8 mouse cellular contexts compared by ENCODE assay signal in the genomic region with DNA sequence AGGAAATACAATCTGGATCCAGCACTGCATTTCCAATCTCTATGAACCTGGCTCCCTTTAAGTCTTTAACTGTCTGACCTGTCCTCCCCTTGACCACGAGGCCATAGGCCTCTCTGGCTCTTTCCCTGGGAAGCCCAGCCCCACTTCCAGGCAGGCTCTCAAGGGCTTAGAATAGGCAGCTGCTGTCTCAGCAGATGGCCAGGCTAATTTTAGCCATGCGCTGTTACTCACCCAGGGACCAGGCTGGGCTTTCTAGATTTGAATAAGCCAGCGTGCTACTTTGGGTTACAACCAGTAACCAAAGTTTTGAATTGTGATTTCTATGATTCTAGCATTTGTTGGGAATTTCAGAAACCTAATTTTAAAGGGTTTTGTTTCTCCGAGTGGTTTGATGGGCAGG. TPM values are rescaled to one million over a fixed set of nuclear protein-coding genes. Genes with fewer than 3 reads are reported as not detected.
DNase-seq lines count a peak whose midpoint lies in the region.

No protein-coding gene starts in this region.

- peak; percentile 31 to 69 for DNase-seq in adrenal gland, adult (ENCODE audit: inconsistent age in 2 of 2, low spot score in 1 of 2)
- DNase-seq in adrenal gland, adult 18-20 months (ENCODE audit: low spot score in 2 of 2), result no peak
- DNase-seq in adrenal gland, postnatal 25 days, result peak; percentile 26
- peak; percentile 79 for DNase-seq in gastrocnemius, adult 18-20 months (ENCODE audit: low spot score)
- peak; percentile 10 to 24 for DNase-seq in kidney, postnatal 4 days
- DNase-seq in retina, adult 2 months (ENCODE audit: low read depth, low spot score), result peak; percentile 73
- DNase-seq in neural tube, embryonic 10.5 days (ENCODE audit: extremely low spot score, low spot score), result no peak
- DNase-seq in testis, postnatal 10 days (ENCODE audit: low spot score), result no peak

RNA-seq across cellular contexts. Expression of a gene that starts 35.9 kb away (rescaled TPM):
- 10 to 100 TPM; 57.9 to 70.2 TPM for total RNA-seq in adrenal gland, adult 18-20 months (2021)
- total RNA-seq in adrenal gland, postnatal 25 days (2021), result 92.2 and 114 TPM in 2 replicates
- total RNA-seq in gastrocnemius, adult 18-20 months (2021), result 10 to 100 TPM; 57.0 to 64.2 TPM

RNA-seq across cellular contexts. Expression of a gene that starts 36.4 kb away (rescaled TPM):
- 1 to 10 TPM; 3.9 to 4.2 TPM for total RNA-seq in adrenal gland, adult 18-20 months (2021)
- 7.5 and 9.3 TPM in 2 replicates for total RNA-seq in adrenal gland, postnatal 25 days (2021)
- total RNA-seq in gastrocnemius, adult 18-20 months (2021), result 1 to 10 TPM; 2.7 to 3.3 TPM

Comparison
In these comparisons a context has a peak if more than half of its experiments do, and no peak if none do; other contexts are left out.
1. DNase-seq: peak in adrenal gland, adult (2 of 2), adrenal gland, postnatal 25 days (single experiment), gastrocnemius, adult 18-20 months (single experiment), kidney, postnatal 4 days (2 of 2) and retina, adult 2 months (single experiment); none in adrenal gland, adult 18-20 months (0 of 2), neural tube, embryonic 10.5 days (single experiment) and testis, postnatal 10 days (single experiment).